Mouse (Mus musculus) small intestine, adult 2 months (tissue): ENCODE results near the gene Eif2ak2. TPM values are rescaled to one million over a fixed set of nuclear protein-coding genes. Genes with fewer than 3 reads are reported as not detected.

Experiments used
- H3K27ac ChIP-seq: fragments of 200-500 bp; 2 replicates; pipeline ENCODE4 v1.5.1; 2012; ENCODE audit warnings: low read depth, low read length, control low read depth, inconsistent platforms; ENCODE audit not compliant: insufficient read depth
- H3K27me3 ChIP-seq: fragments of 200-500 bp; 2 replicates; pipeline ENCODE4 v1.6.1; 2012; ENCODE audit warnings: mild to moderate bottlenecking, moderate library complexity, low read length, inconsistent platforms; ENCODE audit not compliant: control insufficient read depth, insufficient read depth
- H3K36me3 ChIP-seq: fragments of 200-500 bp; 2 replicates; pipeline ENCODE4 v1.6.1; 2012; ENCODE audit warnings: mild to moderate bottlenecking, low read length, control low read depth, inconsistent platforms; ENCODE audit not compliant: control insufficient read depth, insufficient read depth
- H3K4me1 ChIP-seq: fragments of 200-500 bp; 2 replicates; pipeline ENCODE4 v1.6.1; 2012; ENCODE audit warnings: low read length, inconsistent platforms, mixed read lengths; ENCODE audit not compliant: control insufficient read depth, insufficient read depth, insufficient read length
- H3K4me3 ChIP-seq: fragments of 200-500 bp; 2 replicates; pipeline ENCODE4 v1.5.1; 2012; ENCODE audit warnings: low read depth, mild to moderate bottlenecking, control low read depth, inconsistent platforms, low read length, moderate library complexity
- CTCF ChIP-seq: fragments of 200-500 bp; IDR thresholded peaks from 2 replicates; pipeline ENCODE4 v1.5.1; 2012; ENCODE audit warnings: low read depth, mild to moderate bottlenecking, control low read depth, inconsistent platforms, low read length, moderate library complexity, mixed read lengths; ENCODE audit not compliant: insufficient replicate concordance, insufficient read length; ENCODE audit errors: extremely low read depth
- POLR2A ChIP-seq: fragments of 200-500 bp; IDR thresholded peaks from 2 replicates; pipeline ENCODE4 v1.6.1; 2012; ENCODE audit warnings: low read depth, mild to moderate bottlenecking, control low read depth, inconsistent platforms, low read length, moderate library complexity
- WGBS: fragments of 180-500 bp; shearing (Covaris S2); methylation state at CpG from one replicate; pipeline ENCODE4 v1.1.7; 2018; 5-methylcytosine and 5-hydroxymethylcytosine counted together
- polyA plus RNA-seq: library from polyadenylated mRNA; depleted of rRNA; stranded (reverse); fragments of >200 nt; gene quantifications from 2 replicates; pipeline ENCODE4 v1.2.3, GENCODE M21; 2012; rRNA removed

Gene Eif2ak2
- polyA plus RNA-seq, 1 experiment = 2.6 TPM

DNA sequence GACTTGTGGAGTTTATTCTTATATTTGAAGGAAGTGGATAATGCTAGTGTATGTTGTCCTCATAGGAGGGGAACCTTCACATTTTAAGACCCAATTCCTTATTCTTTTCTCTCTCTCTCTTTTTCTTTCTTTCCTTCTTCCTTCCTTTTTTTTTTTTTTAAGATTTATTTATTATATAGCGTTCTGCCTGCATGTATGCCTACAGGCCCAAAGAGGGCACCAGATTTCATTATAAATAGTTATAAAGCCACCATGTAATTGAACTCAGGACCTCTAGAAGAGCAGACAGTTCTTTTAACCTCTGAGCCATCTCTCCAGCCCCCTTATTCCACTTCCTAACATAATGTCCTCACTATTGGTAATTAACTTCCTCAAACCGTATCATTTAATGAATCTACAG is 46.3 kb downstream of the Eif2ak2 start:
- TF ChIP-seq POLR2A = no peak
- no peak for TF ChIP-seq CTCF
- Histone ChIP-seq H3K4me1 (no peaks in the 10 kb centered on the region), H3K27ac (peak overlapping the region; percentile 52), H3K27me3 (no peaks in the 10 kb centered on the region), H3K4me3 (peak overlapping the region; percentile 68), H3K36me3 (peaks cover 15% of the 10 kb centered on the region)
- WGBS = 12% methylated on average over 2 of the region's 2 CpGs

GRCm38 (mm10) chr17:78834856-78835835 is 47.2 kb downstream of the Eif2ak2 start, which contains the start of the genes Heatr5b and Gpatch11:
Gene Heatr5b (minus strand): TSS chr17:78835364.
Gene Gpatch11 (plus strand): TSS chr17:78835567.
- TF ChIP-seq CTCF = no peak
- TF ChIP-seq POLR2A = peak; percentile 90
- Histone ChIP-seq H3K36me3 (peaks cover 11% of the 10 kb centered on the region), H3K4me1 (no peaks in the 10 kb centered on the region), H3K27me3 (no peaks in the 10 kb centered on the region), H3K27ac (peak within 1 kb of the TSS; percentile 52), H3K4me3 (peak within 1 kb of the TSS; percentile 93)
- WGBS = under 1% methylated on average over 81 of the region's 81 CpGs

DNA sequence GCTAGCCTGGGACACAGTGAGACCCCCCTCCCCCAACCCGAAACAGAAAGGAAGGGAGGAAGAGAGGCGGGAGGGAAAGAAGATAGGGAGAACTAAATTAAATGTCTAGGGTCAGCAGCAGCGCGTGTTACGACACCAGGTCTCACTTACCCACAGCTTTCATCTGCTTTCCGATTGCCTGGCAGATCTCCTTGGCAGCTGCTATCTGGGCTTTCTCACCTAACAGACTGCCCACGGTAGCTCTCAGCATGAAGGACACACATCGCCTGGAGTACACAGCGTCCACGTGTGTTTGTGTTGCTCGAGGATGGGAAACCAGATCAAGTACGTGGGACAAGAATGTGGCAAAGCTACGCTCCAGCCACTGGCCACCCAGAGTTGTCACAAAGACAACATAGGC is 58.0 kb downstream of the Eif2ak2 start:
- Histone ChIP-seq H3K27me3 (no peaks in the 10 kb centered on the region), H3K4me1 (no peaks in the 10 kb centered on the region), H3K36me3 (peaks cover 62% of the 10 kb centered on the region), H3K27ac (no peak overlapping the region), H3K4me3 (no peak overlapping the region)
- TF ChIP-seq CTCF = no peak
- WGBS = 93% methylated on average over 13 of the region's 13 CpGs

- no peaks in the 10 kb centered on the region for H3K4me1 ChIP-seq
- no peaks in the 10 kb centered on the region for H3K27me3 ChIP-seq
- peaks cover 41% of the 10 kb centered on the region for H3K36me3 ChIP-seq
- no peak for TF ChIP-seq POLR2A
- TF ChIP-seq CTCF = no peak
- no peak overlapping the region for H3K4me3 ChIP-seq
- H3K27ac ChIP-seq = no peak overlapping the region
- WGBS = 93% methylated on average over 3 of the region's 3 CpGs
These were observed 72.8 kb downstream of the Eif2ak2 start for GRCm38 (mm10) chr17:78809582-78809981.

DNA sequence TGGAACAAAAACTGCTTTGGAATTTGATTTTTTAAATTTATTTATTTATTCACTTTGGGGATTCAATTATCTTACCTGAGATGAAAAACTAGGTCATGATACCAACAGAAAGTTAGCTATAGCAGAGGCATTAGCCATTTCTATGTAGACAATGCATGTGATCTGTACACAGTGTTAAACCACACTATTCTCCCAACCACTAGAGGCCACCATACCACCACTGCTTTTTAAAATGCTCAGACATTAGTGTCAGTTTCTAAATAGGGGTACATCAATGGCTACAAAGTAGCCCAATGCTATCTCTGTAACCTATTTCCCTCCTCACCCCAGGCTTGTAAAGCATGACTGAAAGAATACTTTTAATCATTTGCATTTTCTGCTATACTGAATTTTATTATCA is 73.4 kb downstream of the Eif2ak2 start:
- Histone ChIP-seq H3K27ac (no peak overlapping the region), H3K4me1 (no peaks in the 10 kb centered on the region), H3K36me3 (peaks cover 39% of the 10 kb centered on the region), H3K4me3 (no peak overlapping the region), H3K27me3 (no peaks in the 10 kb centered on the region)
- TF ChIP-seq POLR2A (no peak), CTCF (no peak)

Other genes starting within 250 kb of the Eif2ak2 start
- 2.6 and 5.6 TPM in 2 replicates for gene Strn, start 145.4 kb downstream of the Eif2ak2 start, polyA plus RNA-seq
- gene Heatr5b, start 47.2 kb downstream of the Eif2ak2 start, polyA plus RNA-seq = 4.8 and 9.6 TPM in 2 replicates
- 4.6 and 6.5 TPM in 2 replicates for gene Gpatch11, start 47.0 kb downstream of the Eif2ak2 start, polyA plus RNA-seq
- not detected in 2 replicates for gene Sult6b1, start 24.4 kb upstream of the Eif2ak2 start, polyA plus RNA-seq
- 0.85 and 3.9 TPM in 2 replicates for gene Cebpzos, start 33.9 kb upstream of the Eif2ak2 start, polyA plus RNA-seq
- 0.34 and 1.0 TPM in 2 replicates for gene Cebpz, start 54.5 kb upstream of the Eif2ak2 start, polyA plus RNA-seq
- gene Ndufaf7, start 54.6 kb upstream of the Eif2ak2 start, polyA plus RNA-seq = 1.2 and 2.5 TPM in 2 replicates
- 1.5 and 1.6 TPM in 2 replicates for gene Prkd3, start 138.2 kb upstream of the Eif2ak2 start, polyA plus RNA-seq
- gene Qpct, start 169.3 kb upstream of the Eif2ak2 start, polyA plus RNA-seq = 1.8 and 2.3 TPM in 2 replicates